Mouse (Mus musculus) MEL (cell line): Measurements from ENCODE around the gene Csdc2.

Source experiments
- KAT2A ChIP-seq: conservative IDR thresholded peaks from 2 replicates; pipeline ENCODE4 v1.6.1; 2012; ENCODE audit warnings: low read depth, low read length, improper control_type of control experiment, inconsistent platforms
- MYB ChIP-seq: IDR thresholded peaks from 2 replicates; pipeline ENCODE4 v1.6.1; 2011; ENCODE audit warnings: mild to moderate bottlenecking, low read depth, low read length, improper control_type of control experiment

DNA sequence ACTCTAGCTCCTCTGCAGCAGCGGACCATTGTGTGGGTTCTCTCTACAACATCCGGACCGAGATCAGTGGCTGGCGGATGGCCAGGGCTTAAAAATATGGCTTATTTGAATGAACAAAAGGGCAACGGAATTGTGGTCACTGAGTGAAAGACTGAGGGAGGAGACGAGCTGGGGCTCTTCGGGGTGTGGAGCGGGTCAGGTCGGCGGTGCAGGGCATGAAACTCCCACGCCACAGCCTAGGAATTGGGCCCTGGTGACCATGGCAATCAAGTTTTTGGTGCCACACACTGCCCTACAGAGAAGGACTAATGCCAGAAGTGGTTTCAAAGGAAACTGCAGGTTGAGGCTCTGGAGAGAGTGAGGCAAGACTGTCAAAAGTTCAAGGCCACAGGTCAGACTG is 8.3 kb upstream of the Csdc2 start:
- TF ChIP-seq MYB (no peak), KAT2A (no peak)
